In genomic region chr5:116744389-116744788, GRCm38 (mm10) we compare ENCODE assay signal across 10 mouse cellular contexts.
DNase-seq lines count a peak whose midpoint lies in the region.
"Had no signal": no experiment of that assay in that cellular context is flagged by ENCODE, and none has a peak within 500 bp of the region (broad histone marks: within the 10 kb centered on the region; RNA-seq: fewer than 3 reads in every experiment).

No protein-coding gene starts in this region.

- no peaks in the 10 kb centered on the region for H3K36me3 ChIP-seq in limb, embryonic 10.5 days
- H3K36me3 ChIP-seq: heart, embryonic 10.5 days had no signal

- H3K9me3 ChIP-seq in limb, embryonic 10.5 days (replicated peaks): no peaks in the 10 kb centered on the region
- H3K9me3 ChIP-seq: heart, embryonic 10.5 days had no signal

- peaks cover 7% of the 10 kb centered on the region; the same call in 1 of the 2 replicates for H3K4me1 ChIP-seq in limb, embryonic 10.5 days
- H3K4me1 ChIP-seq: heart, embryonic 10.5 days had no signal

- peak; percentile 7 for DNase-seq in kidney, adult 9 months
- DNase-seq in kidney, adult 18-20 months: no peak
- peak; percentile 42 for DNase-seq in ZHBTc4 (ENCODE audit: low read depth, low spot score)
- peak; percentile 19 for DNase-seq in brain, adult 2 months (ENCODE audit: low read depth, low spot score)
- DNase-seq in limb, embryonic 10.5 days (ENCODE audit: low spot score): peak; percentile 63
- DNase-seq in thymus, postnatal 14 days: no peak
- no peak for DNase-seq in heart, adult 8-10 months (ENCODE audit: low spot score)
- DNase-seq in thymus, postnatal 0 days (ENCODE audit: low spot score): no peak
- DNase-seq: lung, postnatal 10 days had no signal

- H3K27me3 ChIP-seq in limb, embryonic 10.5 days (ENCODE audit: low read depth, poor library complexity, severe bottlenecking): no peaks in the 10 kb centered on the region

- H3K27ac ChIP-seq in limb, embryonic 10.5 days: no peak overlapping the region
- H3K27ac ChIP-seq: heart, embryonic 10.5 days had no signal

- WGBS in limb, embryonic 10.5 days: 31% methylated on average over 10 of the region's 10 CpGs

- H3K4me3 ChIP-seq in limb, embryonic 10.5 days: no peak overlapping the region
- H3K4me3 ChIP-seq: heart, embryonic 10.5 days had no signal

Comparison
In these comparisons a context has a peak if more than half of its experiments do, and no peak if none do; other contexts are left out.
1. DNase-seq: peak in kidney, adult 9 months (single experiment), ZHBTc4 (single experiment), brain, adult 2 months (single experiment) and limb, embryonic 10.5 days (single experiment); none in kidney, adult 18-20 months (single experiment), thymus, postnatal 14 days (single experiment), heart, adult 8-10 months (single experiment) and thymus, postnatal 0 days (single experiment).